Mouse (Mus musculus) thymus, postnatal 25 days (tissue): ENCODE results near the gene Banp.

Experiments
- DNase-seq: peaks from one replicate; pipeline ENCODE4 v3.0.0; 2022

The Banp gene

GRCm38 (mm10) chr8:122071193-122071592 lies 121.6 kb downstream of the Banp start:
- DNase-seq: no peak

- DNase-seq: no peak
Measured at GRCm38 (mm10) chr8:122073964-122074363, 124.4 kb downstream of the Banp start.

- no peak for DNase-seq
Measured at GRCm38 (mm10) chr8:122074442-122074841, 124.9 kb downstream of the Banp start.

- no peak for DNase-seq
Measured at GRCm38 (mm10) chr8:122074977-122075376, 125.4 kb downstream of the Banp start.

- no peak for DNase-seq
Measured at GRCm38 (mm10) chr8:122076183-122076842, 126.8 kb downstream of the Banp start.

DNA sequence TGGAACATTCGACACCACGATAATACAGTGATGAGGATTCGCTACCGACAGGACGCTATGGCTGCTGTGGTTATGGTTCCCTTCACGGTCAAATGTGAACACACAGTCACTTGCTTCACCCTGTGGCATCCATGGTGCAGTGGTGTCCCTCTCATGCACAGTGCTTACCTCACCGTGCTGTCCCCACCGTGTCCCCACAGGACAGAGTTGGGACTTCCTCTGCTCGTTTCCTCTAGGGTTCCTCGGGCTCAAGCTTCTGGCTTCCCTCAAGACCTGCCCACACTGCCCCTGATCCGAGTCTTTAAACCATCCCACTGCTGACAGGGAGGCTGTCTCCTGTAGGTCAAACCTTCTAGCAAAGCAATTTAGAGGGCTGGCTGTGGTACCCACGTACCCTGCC lies 128.8 kb downstream of the Banp start:
- DNase-seq: no peak
